Mouse (Mus musculus): ENCODE results near the gene Sorcs3.

Sorcs3 gene

DNA sequence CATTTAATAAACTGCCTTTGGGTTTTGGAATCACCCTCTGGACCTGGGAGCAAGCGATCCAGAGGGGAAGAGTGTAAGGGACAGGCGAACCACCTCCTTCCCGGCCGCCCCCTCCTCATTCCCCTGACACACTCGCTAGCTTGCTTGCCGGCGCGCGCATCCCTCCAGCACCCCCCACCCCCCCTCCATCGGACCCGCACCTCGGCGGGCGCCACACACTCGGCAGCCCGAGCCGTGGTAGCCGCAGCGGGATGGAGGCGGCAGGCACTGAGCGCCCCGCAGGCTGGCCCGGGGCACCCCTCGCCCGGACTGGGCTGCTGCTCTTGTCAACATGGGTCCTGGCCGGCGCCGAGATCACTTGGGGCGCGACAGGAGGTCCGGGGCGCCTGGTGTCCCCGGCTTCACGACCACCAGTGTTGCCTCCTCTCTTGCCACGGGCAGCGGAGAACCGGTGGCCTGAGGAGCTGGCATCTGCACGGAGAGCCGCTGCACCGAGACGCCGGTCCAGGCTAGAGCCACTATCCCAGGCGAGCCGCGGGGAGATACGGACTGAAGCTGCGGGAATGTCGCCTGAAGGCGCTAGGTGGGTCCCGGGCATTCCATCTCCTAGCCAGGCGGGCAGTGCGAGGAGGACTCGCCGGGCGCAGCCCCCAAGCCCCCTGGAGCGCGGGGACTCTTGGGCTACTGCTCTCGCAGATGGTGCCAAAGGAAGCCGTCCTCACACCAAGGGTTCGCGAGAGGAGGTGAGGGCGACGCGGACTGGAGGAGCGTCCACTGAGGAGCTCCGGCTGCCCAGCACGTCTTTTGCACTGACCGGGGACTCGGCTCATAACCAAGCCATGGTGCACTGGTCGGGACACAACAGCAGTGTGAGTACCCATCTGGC, at the start of gene Sorcs3:
Sorcs3 (plus strand) TSS at position 97 of the 886 bp plus-strand sequence.
- no peak for DNase-seq (ENCODE audit: low spot score)

DNA sequence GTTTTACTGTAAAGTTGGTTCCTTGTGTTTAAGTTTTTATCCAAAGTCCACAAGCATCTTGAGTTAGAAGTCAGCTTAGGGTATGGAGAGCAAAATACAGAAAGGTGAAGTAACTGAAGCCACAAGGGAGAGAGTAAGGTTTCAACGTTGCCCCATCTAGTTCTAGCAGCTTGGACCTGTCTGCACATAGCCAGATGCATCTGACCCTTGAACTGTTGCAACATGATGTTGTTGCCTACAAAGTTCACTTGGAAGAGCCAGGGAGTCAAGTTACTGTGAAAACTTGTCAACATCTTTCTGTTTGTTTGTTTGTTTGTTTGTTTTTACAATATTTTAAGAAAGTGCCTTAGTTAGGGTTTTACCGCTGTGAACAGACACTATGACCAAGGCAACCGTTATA, 40.5 kb upstream of the Sorcs3 start:
- no peak for DNase-seq (ENCODE audit: low spot score)

DNA sequence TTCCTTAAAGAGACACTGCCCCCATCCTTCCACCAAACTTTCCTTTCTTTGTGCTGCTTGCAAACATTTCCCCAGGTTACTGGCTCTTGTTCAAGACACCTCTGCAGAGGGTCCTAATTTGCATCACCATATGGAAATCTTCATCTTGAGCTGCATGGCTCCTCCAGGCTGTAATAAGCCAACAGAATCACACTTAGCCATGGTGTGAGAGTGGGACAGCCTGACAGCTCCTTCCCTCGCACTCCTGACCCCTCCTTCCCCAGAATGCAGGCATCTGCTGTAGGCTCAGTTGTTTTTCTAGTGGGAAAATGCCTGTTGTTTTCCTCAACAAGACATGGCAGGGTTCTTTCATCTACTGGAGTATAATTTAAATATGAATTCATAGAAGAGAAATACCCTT, 38.7 kb upstream of the Sorcs3 start:
- DNase-seq (ENCODE audit: low spot score) = no peak

DNA sequence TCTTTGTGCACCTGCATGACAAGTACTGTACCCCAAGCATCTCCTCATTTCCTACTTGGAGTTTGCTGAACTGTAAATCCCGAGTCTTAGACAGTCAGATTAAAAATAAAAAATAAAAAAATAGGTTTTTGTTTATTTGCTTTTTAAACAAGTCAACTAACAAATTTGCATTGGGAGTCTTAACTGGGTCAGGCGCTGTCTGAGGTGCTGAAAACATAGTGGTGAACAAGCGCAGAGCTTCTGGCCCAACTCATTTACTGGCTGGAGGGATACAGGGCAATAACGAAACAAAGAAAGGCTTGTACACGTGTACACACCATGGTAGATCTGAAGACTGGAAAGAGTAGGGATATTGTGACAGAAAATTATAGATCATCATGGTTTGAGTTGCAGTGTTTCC, 37.5 kb upstream of the Sorcs3 start:
- no peak for DNase-seq (ENCODE audit: low spot score)

GRCm38 (mm10) chr19:48174717-48175116, 31.1 kb upstream of the Sorcs3 start:
- no peak for DNase-seq (ENCODE audit: low spot score)

DNA sequence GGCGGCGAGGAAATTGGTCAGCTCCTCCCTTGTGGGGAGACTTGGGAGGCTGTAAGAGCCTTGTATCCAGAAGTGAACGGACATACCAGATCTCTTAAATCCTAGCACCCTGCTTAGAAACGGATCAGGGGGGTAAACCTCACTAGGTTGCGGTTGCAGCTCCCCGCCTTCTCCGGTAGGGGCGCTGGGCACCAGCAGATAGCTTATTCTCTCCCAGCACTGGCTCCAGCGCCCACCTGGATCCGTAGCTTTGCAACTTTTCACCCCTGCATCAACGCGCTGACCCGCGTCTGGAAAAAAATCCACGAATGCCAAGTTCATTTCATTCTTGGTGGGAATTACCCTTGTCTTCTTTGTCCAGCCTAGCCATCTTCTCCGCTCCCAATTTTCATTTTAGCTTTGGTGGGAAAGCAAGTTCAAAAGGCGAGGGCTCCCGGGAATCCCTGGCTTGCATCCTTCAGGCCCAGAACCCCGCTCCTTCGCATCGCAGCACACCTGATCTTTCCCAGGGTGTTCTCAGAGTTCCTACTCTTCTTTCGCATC, 1.8 kb upstream of the Sorcs3 start:
- DNase-seq (ENCODE audit: low spot score) = peak; percentile 44

DNA sequence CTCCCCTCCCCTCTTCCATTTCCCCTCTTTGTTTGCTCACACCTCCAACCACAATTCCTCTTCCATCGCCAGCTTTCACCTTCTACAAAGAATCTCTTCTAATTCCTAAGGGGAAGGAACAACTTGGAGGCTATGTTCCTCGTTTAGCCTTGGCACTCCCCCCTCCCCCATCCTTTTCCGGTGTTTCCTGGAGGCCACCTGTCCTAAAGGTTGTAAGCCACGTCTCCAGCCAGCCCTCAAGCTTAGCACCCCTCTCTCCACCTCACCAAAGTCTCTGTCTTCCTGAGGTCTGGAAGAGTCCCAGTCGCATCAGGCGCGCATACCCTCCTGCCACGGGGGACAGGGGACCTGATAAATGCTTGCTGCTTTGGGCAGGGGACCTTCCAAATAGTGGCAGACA, 1.3 kb upstream of the Sorcs3 start:
- no peak for DNase-seq (ENCODE audit: low spot score)

GRCm38 (mm10) chr19:48204892-48205761, 698 bp upstream of the Sorcs3 start:
- DNase-seq (ENCODE audit: low spot score) = no peak

GRCm38 (mm10) chr19:48206861-48207730, 1.3 kb downstream of the Sorcs3 start:
- DNase-seq (ENCODE audit: low spot score) = no peak

GRCm38 (mm10) chr19:48207731-48208370, 2.0 kb downstream of the Sorcs3 start:
- DNase-seq (ENCODE audit: low spot score) = no peak

GRCm38 (mm10) chr19:48215379-48215778, 9.6 kb downstream of the Sorcs3 start:
- no peak for DNase-seq (ENCODE audit: low spot score)

GRCm38 (mm10) chr19:48237786-48238372, 32.1 kb downstream of the Sorcs3 start:
- DNase-seq (ENCODE audit: low spot score) = no peak

DNA sequence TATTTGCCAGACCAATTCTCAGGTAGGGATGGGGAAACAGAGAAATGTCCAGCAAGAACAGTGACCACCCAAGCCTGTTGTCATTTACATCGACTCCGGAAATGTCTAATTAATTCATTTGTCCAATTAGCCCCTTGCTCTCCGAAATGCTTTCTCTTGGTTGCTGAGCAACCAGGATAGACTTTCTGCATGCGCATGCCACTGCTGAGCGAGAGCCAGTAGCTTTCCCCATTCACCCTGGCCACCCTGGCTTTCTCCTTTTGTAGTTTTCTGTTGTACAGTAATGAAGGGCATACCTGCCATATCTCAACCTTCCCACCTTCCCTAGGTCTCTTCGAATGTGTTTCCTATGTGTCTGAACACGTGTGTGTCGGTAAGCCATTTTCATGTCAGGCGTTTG, 32.6 kb downstream of the Sorcs3 start:
- no peak for DNase-seq (ENCODE audit: low spot score)

GRCm38 (mm10) chr19:48240960-48241359, 35.1 kb downstream of the Sorcs3 start:
- no peak for DNase-seq (ENCODE audit: low spot score)

DNA sequence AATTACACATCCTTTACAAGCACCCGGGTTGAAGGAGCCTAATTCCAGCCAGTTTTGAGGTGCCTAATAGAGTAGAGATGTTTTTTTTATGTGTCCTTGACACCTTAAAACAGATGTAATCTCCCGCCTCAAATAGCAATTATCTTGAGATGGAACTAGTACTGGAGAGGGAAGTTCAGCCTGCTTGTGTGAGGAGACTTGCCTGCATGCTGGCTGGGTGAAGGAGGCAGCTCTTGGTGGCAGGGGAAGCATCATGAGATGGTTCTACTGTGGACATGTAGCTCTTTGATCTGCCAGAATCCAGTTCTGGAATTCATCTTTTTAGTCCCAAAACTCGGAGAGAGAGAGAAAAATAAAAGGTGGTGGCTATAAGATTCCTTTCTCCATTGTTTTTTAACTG, 38.2 kb downstream of the Sorcs3 start:
- no peak for DNase-seq (ENCODE audit: low spot score)

GRCm38 (mm10) chr19:48259223-48259622, 53.4 kb downstream of the Sorcs3 start:
- no peak for DNase-seq (ENCODE audit: low spot score)

DNA sequence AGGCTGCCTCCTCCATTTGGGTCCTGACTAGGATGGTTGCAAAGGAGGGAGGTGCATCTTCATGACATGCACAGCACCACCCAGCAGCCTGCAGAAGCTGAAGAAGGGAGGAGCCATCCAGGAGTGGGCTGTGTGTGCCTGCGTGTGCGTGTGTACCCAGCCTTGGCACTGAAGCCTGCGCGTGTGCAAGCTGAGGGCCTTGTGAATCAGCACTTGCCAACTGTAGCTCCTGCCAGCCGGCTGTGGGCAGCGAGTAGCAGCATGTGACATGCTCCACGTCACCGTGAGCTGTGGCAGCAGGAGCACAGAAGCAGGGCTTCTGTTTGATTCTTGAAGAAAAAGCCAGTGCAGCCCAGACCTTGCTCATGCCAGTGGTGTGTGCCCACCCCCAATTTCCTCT, 54.8 kb downstream of the Sorcs3 start:
- DNase-seq (ENCODE audit: low spot score) = no peak

GRCm38 (mm10) chr19:48263750-48264149, 57.9 kb downstream of the Sorcs3 start:
- DNase-seq (ENCODE audit: low spot score) = no peak

GRCm38 (mm10) chr19:48280273-48280672, 74.4 kb downstream of the Sorcs3 start:
- no peak for DNase-seq (ENCODE audit: low spot score)

DNA sequence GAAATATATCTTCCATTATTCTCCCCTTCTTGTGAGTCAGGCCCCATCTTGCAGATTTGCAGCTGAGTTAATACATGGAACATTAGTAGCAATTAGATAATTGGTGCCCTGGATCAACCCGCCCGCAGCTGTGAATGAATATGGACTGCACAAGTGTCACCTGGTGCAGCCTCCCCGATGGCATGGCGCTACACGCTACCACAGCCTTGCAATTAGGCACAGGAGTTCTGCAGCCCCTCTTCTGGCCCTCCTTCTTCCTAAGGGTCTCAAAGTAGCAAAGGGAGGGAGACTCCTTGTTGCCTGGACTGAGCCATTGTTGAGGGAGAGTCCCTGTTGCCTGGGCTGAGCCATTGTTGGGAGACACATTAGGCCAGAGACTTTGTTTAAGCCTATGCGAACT, 76.4 kb downstream of the Sorcs3 start:
- DNase-seq (ENCODE audit: low spot score) = no peak

DNA sequence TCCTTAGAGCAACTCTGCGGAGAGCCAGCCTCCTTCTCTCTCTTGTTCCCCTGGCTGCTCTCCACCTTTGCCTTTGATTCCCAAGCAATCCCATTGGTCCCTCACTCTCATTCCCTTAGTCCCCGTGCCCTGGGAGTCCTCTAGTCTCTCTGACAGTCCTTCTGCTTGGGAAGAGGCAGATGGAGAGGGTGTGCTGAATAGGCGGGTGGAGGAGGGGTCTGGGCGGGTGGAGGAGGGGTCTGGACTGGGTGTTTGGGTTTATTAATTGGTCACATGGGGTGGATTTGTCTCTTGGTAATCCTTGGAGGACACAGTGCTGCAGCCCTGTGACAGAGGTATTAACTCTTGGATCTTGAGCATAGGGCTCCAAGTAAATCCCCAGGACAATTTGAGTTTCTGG, 77.4 kb downstream of the Sorcs3 start:
- no peak for DNase-seq (ENCODE audit: low spot score)
